Mouse (Mus musculus) monocyte, adult 5-6 weeks (primary cell): ENCODE data around the gene Hoxa4. TPM values are rescaled to one million over a fixed set of nuclear protein-coding genes. Genes with fewer than 3 reads are reported as not detected.
A peak's percentile ranks its signal among the peaks of the same experiment; 100 is the strongest.

Experiments
- ATAC-seq: fragments of 153-309, 156-312 bp; replicated peaks from 2 replicates; pipeline ENCODE4 v1.8.0; 2017; ENCODE audit warnings: mild to moderate bottlenecking; ENCODE audit not compliant: low TSS enrichment, insufficient number of reproducible peaks, severe bottlenecking, poor library complexity, low FRiP score
- total RNA-seq: library from RNA; stranded (forward); fragments of 200-1000, 200-491, 200-594 nt; gene quantifications from 3 replicates; pipeline ENCODE4 v1.2.3, GENCODE M21; 2017

Gene Hoxa4
- total RNA-seq = not detected in 3 replicates

DNA sequence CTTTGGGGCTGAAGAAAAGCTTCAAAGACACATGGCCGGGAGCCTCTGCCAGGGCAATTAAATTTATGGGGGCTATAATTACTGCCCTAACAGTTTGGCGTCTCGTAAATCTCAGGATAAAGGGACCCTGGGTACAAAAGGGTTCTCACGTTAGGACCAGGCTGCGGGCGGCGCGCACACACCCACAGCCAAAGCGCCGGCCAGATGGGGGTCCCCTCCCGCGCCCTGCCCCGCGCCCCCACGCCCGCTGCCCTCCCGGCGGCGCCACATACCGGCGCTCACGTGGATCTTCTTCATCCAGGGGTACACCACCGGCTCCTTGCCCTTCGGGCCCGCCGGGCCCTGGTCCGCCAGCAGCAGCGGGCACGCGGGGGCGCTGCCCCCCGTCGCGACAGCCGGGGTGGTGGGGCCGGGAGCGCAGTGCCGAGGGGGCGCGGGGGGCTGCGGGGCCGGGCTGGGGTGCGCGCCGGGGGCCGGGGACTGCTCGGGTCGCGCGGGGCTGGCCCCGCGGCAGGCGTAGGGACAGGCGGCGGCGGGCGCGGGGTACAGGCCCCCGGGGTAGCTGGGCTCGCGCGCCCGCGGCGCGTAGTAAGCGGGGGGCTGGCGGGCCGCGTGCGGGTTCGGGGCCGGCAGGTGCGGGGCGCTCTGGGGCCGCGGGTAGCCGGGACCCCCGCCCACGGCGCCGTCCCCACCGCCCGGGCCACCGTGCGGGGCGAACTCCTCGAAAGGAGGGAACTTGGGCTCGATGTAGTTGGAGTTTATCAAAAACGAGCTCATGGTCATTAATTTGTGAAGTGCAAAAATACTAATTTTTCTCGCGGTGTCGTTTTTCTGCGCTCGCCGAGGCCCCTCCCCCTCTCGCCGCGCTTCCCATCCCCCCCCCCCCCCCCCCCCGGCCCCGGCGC, at the start of gene Hoxa4:
Gene Hoxa4 (minus strand): TSS at position 848 of the 905 bp plus-strand sequence.
- ATAC-seq = no peak

DNA sequence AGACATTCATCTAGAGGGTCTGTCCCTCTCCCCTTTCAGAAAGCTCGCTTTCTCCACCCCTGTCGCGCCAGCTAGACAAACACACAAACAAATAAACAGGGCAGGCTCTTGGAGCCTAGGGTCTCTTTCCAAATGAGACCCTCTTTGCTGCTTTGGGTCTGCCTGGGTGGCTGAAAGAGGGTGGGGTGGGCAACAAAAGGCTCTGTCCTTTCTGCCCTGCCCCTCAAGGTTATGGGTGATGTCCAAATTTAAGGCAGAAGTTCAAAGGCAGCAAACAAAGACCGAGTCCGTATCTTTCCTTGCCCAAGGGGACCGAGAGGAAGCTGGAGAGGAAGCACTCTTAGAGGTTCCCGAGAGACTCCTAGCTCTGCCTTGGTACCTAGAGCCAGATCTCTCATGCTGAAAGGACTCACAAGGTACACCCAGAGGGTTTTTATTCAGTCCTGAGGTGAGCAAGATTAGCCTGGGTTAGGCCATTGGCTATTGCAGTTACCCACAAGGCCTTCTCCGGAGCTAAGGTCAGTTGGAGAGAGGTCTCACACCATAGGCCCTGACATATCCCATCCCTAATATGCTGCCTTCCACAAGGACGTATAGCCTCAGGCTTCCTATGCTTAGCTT, 49.6 kb upstream of the Hoxa4 start:
- no peak for ATAC-seq

DNA sequence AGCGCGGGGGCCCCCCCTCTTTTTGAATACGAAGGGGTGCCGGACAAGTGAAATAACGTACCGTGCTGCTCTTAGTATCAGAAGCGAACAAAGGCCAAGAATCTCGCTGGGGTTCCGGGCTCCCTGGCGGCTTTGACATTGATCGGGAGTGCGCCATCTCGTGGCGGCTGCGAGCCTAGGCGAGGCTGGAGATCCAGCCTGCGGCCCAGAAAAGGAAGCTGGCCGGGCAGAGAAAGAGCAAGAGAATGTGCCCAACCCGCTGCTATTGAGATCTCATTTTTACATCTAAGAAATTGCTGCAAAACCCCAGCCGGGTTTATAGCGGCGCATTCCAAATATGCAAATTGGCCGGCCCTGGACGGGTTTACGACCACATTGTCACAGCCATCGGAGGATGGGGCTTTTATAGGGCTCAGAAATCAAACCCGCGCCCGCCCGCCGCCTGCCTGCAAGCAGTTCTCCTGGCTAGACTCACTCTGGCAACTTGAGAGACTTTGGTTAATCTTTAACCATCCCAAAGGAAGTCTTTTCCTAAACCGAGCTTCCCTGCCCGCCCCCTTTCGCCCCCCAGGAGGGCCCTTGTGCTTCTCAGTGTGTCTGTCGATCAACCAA, 48.9 kb upstream of the Hoxa4 start, which contains the start of gene Hoxa10:
Gene Hoxa10 (minus strand): TSS at position 466 of the 612 bp plus-strand sequence.
- ATAC-seq = peak; percentile 78

DNA sequence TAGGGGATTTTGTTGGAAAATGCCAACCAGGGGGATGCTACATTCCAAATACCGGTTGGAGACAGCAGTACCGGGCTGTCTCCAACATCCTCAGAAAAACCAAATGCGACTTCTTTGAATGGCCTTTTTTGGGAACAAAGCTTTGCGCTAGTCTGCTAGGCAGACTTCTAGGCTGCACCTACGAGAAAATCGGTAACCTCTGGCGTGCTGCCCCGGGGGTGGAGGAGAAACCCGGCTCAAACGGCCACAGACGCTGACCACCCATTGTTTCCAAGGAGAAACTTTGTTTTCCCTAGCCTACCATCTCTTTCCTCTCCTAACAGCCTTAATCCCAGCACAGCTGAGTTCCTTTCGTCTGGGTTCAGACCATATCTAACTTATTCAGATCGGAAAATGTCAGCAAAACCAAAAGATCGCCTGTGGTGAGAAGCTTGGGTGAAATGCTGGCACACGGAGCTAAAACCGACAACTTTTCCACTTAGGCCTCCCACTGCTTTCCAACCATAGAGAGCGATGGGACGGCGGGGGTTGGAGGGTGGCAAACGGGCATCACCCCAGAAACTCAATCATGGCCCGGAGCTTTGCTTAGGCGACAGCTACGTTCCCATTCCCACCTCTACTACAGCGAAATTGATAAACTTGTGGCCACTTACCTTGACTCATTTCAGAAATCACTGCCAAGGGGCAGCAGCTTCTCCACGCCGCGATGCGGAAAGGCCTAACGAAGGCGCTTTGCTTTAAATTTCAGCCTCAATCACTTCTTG, 48.3 kb upstream of the Hoxa4 start:
- no peak for ATAC-seq

- no peak for ATAC-seq
Measured at GRCm38 (mm10) chr6:52238976-52239375, 47.4 kb upstream of the Hoxa4 start.

DNA sequence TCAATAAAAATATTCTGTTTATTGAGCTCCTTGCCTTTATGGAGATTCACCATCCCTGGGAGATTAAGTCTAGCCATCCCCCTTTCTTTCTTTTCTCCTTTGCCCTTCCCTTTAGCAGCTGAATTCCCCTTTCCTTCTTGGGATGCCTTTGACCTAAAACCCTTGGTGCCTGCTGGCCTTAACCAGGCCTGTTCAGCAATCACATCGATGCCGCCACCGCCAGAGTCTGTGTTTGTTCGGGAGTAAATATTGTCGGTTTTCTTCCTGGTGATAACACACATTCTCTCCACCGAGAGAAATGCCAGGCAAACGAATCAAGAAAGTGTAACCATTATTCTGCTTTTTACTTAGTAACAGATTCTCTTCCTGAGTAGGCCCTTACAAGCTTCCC, 46.6 kb upstream of the Hoxa4 start:
- ATAC-seq = no peak

GRCm38 (mm10) chr6:52237346-52238154, 46.0 kb upstream of the Hoxa4 start:
- no peak for ATAC-seq

GRCm38 (mm10) chr6:52236806-52237205, 45.3 kb upstream of the Hoxa4 start:
- ATAC-seq = no peak

DNA sequence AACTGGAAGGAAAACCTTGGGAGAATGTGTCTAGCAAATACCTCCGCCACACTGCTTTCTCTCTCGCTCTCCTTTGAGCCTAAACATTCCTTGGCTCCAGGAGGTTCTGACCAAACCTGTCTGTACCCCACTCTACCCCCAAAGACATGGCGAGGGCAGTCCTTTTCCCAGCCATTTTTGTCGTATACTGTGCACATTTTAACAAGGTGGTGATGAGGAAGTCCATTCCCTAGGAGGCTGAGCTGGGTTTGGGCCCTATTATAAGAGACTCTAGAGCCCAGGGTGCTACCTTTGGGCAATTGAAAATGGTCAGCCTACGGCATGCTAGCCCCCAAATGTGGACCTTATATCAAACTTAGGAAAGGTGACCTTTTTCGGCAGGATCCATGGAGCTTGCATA, 44.3 kb upstream of the Hoxa4 start:
- ATAC-seq = no peak

- no peak for ATAC-seq
Measured at GRCm38 (mm10) chr6:52235267-52235666, 43.7 kb upstream of the Hoxa4 start.

- no peak for ATAC-seq
Measured at GRCm38 (mm10) chr6:52234428-52235140, 43.0 kb upstream of the Hoxa4 start.

DNA sequence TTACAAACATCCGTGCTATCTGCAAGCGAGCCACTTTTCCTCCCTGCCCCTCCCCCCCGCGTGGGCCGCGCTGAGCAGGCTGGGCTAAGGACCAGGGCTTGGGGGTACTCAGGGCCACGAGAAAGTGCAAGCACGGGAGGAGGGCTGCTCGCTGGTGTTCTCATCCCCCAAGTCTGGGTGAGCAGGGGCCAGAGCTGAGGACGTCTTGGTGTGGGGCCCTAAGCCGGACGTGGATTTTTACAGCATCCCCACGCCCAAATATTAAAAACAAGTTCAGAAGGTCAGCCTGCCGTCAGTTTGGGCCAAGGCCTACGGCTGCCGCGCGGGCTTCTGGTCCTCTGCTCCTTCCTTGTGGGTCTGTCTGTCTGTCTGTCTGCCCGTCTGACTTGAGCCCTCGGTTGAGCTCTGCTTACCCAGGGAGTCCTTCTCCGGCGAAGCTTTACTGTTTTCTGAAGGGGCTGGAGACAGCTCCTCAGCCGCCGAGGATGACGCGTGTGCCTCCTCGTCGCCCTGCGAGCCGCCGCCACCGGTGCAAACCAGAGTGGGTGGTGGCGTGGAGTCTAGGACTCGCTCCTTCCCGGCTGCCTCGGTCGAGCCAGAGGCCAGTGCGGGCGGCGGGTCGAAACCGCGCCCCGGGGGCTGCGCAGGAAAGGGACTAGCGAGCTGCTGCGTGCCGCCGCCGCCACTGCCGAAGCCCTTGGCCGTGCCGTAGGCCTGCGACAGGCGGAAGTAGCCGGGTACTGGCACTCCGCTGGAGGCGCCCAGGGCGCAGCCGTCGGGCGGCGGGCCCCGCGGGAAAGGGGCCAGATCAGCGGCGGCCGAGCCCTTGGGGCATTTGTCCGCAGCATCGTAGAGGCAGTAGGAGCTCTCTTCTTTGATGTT, 42.2 kb upstream of the Hoxa4 start:
- ATAC-seq = no peak

- ATAC-seq = no peak
Measured at GRCm38 (mm10) chr6:52232984-52233545, 41.5 kb upstream of the Hoxa4 start.

DNA sequence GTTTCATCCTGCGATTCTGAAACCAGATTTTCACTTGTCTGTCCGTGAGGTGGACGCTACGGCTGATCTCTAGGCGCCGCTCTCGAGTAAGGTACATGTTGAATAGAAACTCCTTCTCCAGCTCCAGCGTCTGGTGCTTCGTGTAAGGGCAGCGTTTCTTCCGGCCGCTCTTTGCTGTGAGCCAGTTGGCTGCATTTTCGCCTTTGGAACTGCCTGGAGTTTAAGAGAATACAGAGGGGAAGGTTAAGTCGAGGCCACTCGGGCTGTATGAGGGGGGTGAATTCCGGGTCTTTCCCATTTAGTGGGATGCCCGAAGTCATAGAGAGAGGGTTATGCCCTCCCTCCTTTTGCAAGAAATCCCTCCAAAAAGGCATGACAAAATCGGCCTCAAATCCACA, 41.0 kb upstream of the Hoxa4 start:
- ATAC-seq = no peak

- ATAC-seq = no peak
Measured at GRCm38 (mm10) chr6:52231885-52232567, 40.5 kb upstream of the Hoxa4 start.
